Mouse (Mus musculus) erythroblast, embryonic 14.5 days (primary cell): Measurements from ENCODE around the gene Trpm4.

Experiments
- GATA1 ChIP-seq: IDR thresholded peaks from 2 replicates; pipeline ENCODE4 v1.6.1; 2012; ENCODE audit warnings: low read length, inconsistent platforms, mixed read lengths
- TAL1 ChIP-seq: IDR thresholded peaks from 3 replicates; pipeline ENCODE4 v1.6.1; 2012; ENCODE audit warnings: low read length, inconsistent platforms, mixed read lengths

- TF ChIP-seq GATA1 = no peak
- TF ChIP-seq TAL1 = no peak
These were observed 33.3 kb downstream of the Trpm4 start for GRCm38 (mm10) chr7:45300270-45300669.
